Comparison of ENCODE assay signal across 15 mouse cellular contexts in genomic region chrX:36047451-36047850, GRCm38 (mm10).
DNase-seq lines count a peak whose midpoint lies in the region; ATAC-seq and TF ChIP-seq lines count a peak whose summit lies in the region.
"Had no signal": no experiment of that assay in that cellular context is flagged by ENCODE, and none has a peak within 500 bp of the region (broad histone marks: within the 10 kb centered on the region; RNA-seq: fewer than 3 reads in every experiment).

No protein-coding gene starts in this region.

- TF ChIP-seq POLR2A in lung, adult 2 months (IDR thresholded peaks at IDR 0.05; ENCODE audit: borderline replicate concordance, extremely low read depth, low read depth, low read length): no peak

- H3K36me3 ChIP-seq in lung, embryonic 14.5 days (ENCODE audit: insufficient read depth): no peaks in the 10 kb centered on the region
- H3K36me3 ChIP-seq in heart, postnatal 0 days (replicated peaks; ENCODE audit: control insufficient read depth, insufficient read depth, low read length): no peaks in the 10 kb centered on the region
- H3K36me3 ChIP-seq: forebrain, embryonic 15.5 days; heart, embryonic 15.5 days; liver, embryonic 13.5 days; midbrain, embryonic 13.5 days; neural tube, embryonic 15.5 days had no signal

- 33% methylated on average over 1 of the region's 1 CpGs for WGBS in lung, embryonic 14.5 days
- WGBS in lung, adult 2 months: 41% methylated on average over 1 of the region's 1 CpGs
- whole genome bisulfite sequencing in heart, postnatal 0 days: 41% methylated on average over 1 of the region's 1 CpGs

- TF ChIP-seq CTCF in lung, embryonic 14.5 days (IDR thresholded peaks at IDR 0.05; ENCODE audit: low read depth): no peak
- no peak for TF ChIP-seq CTCF in lung, adult 2 months (IDR thresholded peaks at IDR 0.05; ENCODE audit: insufficient read depth, low read length)
- no peak for TF ChIP-seq CTCF in heart, postnatal 0 days (IDR thresholded peaks at IDR 0.05; ENCODE audit: low read depth)

- no peak overlapping the region for H3K4me2 ChIP-seq in lung, embryonic 14.5 days
- H3K4me2 ChIP-seq in heart, postnatal 0 days (ENCODE audit: low read depth, low read length): no peak overlapping the region
- H3K4me2 ChIP-seq: forebrain, embryonic 15.5 days; heart, embryonic 15.5 days; liver, embryonic 13.5 days; midbrain, embryonic 13.5 days; neural tube, embryonic 15.5 days had no signal

- no peak overlapping the region for H3K4me3 ChIP-seq in lung, embryonic 14.5 days (ENCODE audit: low read depth, low read length)
- no peak overlapping the region for H3K4me3 ChIP-seq in lung, adult 2 months (replicated peaks; ENCODE audit: extremely low read depth, low read depth, low read length)
- no peak overlapping the region for H3K4me3 ChIP-seq in heart, postnatal 0 days (ENCODE audit: low read depth, low read length)
- H3K4me3 ChIP-seq: forebrain, embryonic 15.5 days; heart, embryonic 15.5 days; liver, embryonic 13.5 days; midbrain, embryonic 13.5 days; neural tube, embryonic 15.5 days had no signal

- H3K9ac ChIP-seq in lung, embryonic 14.5 days: no peak overlapping the region
- no peak overlapping the region for H3K9ac ChIP-seq in heart, postnatal 0 days (replicated peaks; ENCODE audit: low read depth, low read length)
- H3K9ac ChIP-seq: forebrain, embryonic 15.5 days; heart, embryonic 15.5 days; liver, embryonic 13.5 days; midbrain, embryonic 13.5 days; neural tube, embryonic 15.5 days had no signal

- H3K4me1 ChIP-seq in lung, embryonic 14.5 days (ENCODE audit: insufficient read depth): no peaks in the 10 kb centered on the region
- H3K4me1 ChIP-seq in lung, adult 2 months (ENCODE audit: control insufficient read depth, insufficient read depth, low read length): no peaks in the 10 kb centered on the region
- H3K4me1 ChIP-seq in heart, postnatal 0 days (ENCODE audit: control insufficient read depth, insufficient read depth): no peaks in the 10 kb centered on the region
- H3K4me1 ChIP-seq: forebrain, embryonic 15.5 days; heart, embryonic 15.5 days; liver, embryonic 13.5 days; midbrain, embryonic 13.5 days; neural tube, embryonic 15.5 days had no signal

- DNase-seq in gastrocnemius, postnatal 14 days: peak; percentile 4
- no peak for DNase-seq in gastrocnemius, postnatal 4 days (ENCODE audit: low spot score in 2 of 2)
- DNase-seq in lung, embryonic 14.5 days: peak; percentile 86
- DNase-seq in lung, adult 2 months: no peak
- DNase-seq in heart, postnatal 0 days (ENCODE audit: low spot score): peak; percentile 13
- DNase-seq in lung, postnatal 10 days: peak; percentile 31
- no peak for DNase-seq in spleen, adult 18-20 months
- DNase-seq in retina, postnatal 1 day: no peak
- DNase-seq: embryo, embryonic 11 days; liver, embryonic 13.5 days had no signal

- no peaks in the 10 kb centered on the region for H3K9me3 ChIP-seq in lung, embryonic 14.5 days (ENCODE audit: low read depth, low read length)
- no peaks in the 10 kb centered on the region for H3K9me3 ChIP-seq in heart, postnatal 0 days (replicated peaks; ENCODE audit: control insufficient read depth, low read length)
- H3K9me3 ChIP-seq: forebrain, embryonic 15.5 days; heart, embryonic 15.5 days; liver, embryonic 13.5 days; midbrain, embryonic 13.5 days; neural tube, embryonic 15.5 days had no signal

- intact Hi-C loops in gastrocnemius, postnatal 14 days (cut with DNase I; ENCODE audit: low total_unique reads): no loop called here

- peak; percentile 38; the same call in 1 of the 2 replicates for ATAC-seq in lung, embryonic 14.5 days (ENCODE audit: insufficient read depth)
- no peak for ATAC-seq in heart, postnatal 0 days (ENCODE audit: insufficient read depth, low read depth)
- ATAC-seq: forebrain, embryonic 15.5 days; midbrain, embryonic 13.5 days had no signal

- no peak overlapping the region for H3K27ac ChIP-seq in lung, embryonic 14.5 days (ENCODE audit: low read depth)
- H3K27ac ChIP-seq in heart, postnatal 0 days (ENCODE audit: low read depth): no peak overlapping the region
- H3K27ac ChIP-seq: forebrain, embryonic 15.5 days; heart, embryonic 15.5 days; liver, embryonic 13.5 days; midbrain, embryonic 13.5 days; neural tube, embryonic 15.5 days had no signal

- no peak for TF ChIP-seq EP300 in heart, postnatal 0 days (IDR thresholded peaks at IDR 0.05; ENCODE audit: low read depth)

- no peaks in the 10 kb centered on the region for H3K27me3 ChIP-seq in lung, embryonic 14.5 days (ENCODE audit: insufficient read depth, low read length)
- H3K27me3 ChIP-seq in heart, postnatal 0 days (ENCODE audit: control insufficient read depth, insufficient read depth, low read length): no peaks in the 10 kb centered on the region
- H3K27me3 ChIP-seq: CH12.LX; forebrain, embryonic 15.5 days; heart, embryonic 15.5 days; liver, embryonic 13.5 days; midbrain, embryonic 13.5 days; neural tube, embryonic 15.5 days had no signal

Comparison
In these comparisons a context has a peak if more than half of its experiments do, and no peak if none do; other contexts are left out.
1. DNase-seq: peak in gastrocnemius, postnatal 14 days (single experiment), lung, embryonic 14.5 days (single experiment), heart, postnatal 0 days (single experiment) and lung, postnatal 10 days (single experiment); none in gastrocnemius, postnatal 4 days (0 of 2), lung, adult 2 months (single experiment), spleen, adult 18-20 months (0 of 2) and retina, postnatal 1 day (single experiment).